Mouse (Mus musculus): ENCODE results near the gene Nol10.
"Not testable (repeated sequence)": the region's sequence is repeated elsewhere in the genome, so short reads cannot be mapped to it uniquely, and the experiment has no call there.

Nol10 gene

GRCm38 (mm10) chr12:17411797-17412526 is 63.7 kb downstream of the Nol10 start:
- DNase-seq, result no peak

- DNase-seq, result no peak
These were observed 66.5 kb downstream of the Nol10 start for GRCm38 (mm10) chr12:17414734-17415133.

GRCm38 (mm10) chr12:17420168-17420810 is 72.0 kb downstream of the Nol10 start:
- no peak for DNase-seq

- DNase-seq, result no peak
These were observed 77.3 kb downstream of the Nol10 start for GRCm38 (mm10) chr12:17425254-17426169.

- DNase-seq, result peak; percentile 34
These were observed 78.5 kb downstream of the Nol10 start for GRCm38 (mm10) chr12:17426735-17427134.

GRCm38 (mm10) chr12:17430578-17430977 is 82.3 kb downstream of the Nol10 start:
- no peak for DNase-seq

- no peak for DNase-seq
These were observed 82.9 kb downstream of the Nol10 start for GRCm38 (mm10) chr12:17431166-17431565.

GRCm38 (mm10) chr12:17431812-17432332 is 83.6 kb downstream of the Nol10 start:
- no peak for DNase-seq

GRCm38 (mm10) chr12:17433712-17434111 is 85.5 kb downstream of the Nol10 start:
- no peak for DNase-seq

GRCm38 (mm10) chr12:17436471-17436870 is 88.2 kb downstream of the Nol10 start:
- peak; percentile 72 for DNase-seq

- DNase-seq, result no peak
These were observed 92.0 kb downstream of the Nol10 start for GRCm38 (mm10) chr12:17440251-17440651.

GRCm38 (mm10) chr12:17441495-17441894 is 93.2 kb downstream of the Nol10 start:
- DNase-seq, result no peak

- no peak for DNase-seq
These were observed 96.1 kb downstream of the Nol10 start for GRCm38 (mm10) chr12:17444406-17444805.

GRCm38 (mm10) chr12:17445251-17445650 is 97.0 kb downstream of the Nol10 start:
- no peak for DNase-seq

- DNase-seq, result no peak
These were observed 100.5 kb downstream of the Nol10 start for GRCm38 (mm10) chr12:17448781-17449180.

GRCm38 (mm10) chr12:17449661-17450091 is 101.4 kb downstream of the Nol10 start:
- no peak for DNase-seq

- DNase-seq, result no peak
These were observed 102.2 kb downstream of the Nol10 start for GRCm38 (mm10) chr12:17450503-17450902.

GRCm38 (mm10) chr12:17450908-17451307 is 102.7 kb downstream of the Nol10 start:
- no peak for DNase-seq

GRCm38 (mm10) chr12:17452273-17452672 is 104.0 kb downstream of the Nol10 start:
- no peak for DNase-seq

GRCm38 (mm10) chr12:17453918-17454317 is 105.7 kb downstream of the Nol10 start:
- no peak for DNase-seq

GRCm38 (mm10) chr12:17455096-17455495 is 106.8 kb downstream of the Nol10 start:
- no peak for DNase-seq

- DNase-seq, result not testable (repeated sequence)
These were observed 111.0 kb downstream of the Nol10 start for GRCm38 (mm10) chr12:17459223-17459622.

- DNase-seq, result no peak
These were observed 115.4 kb downstream of the Nol10 start for GRCm38 (mm10) chr12:17463706-17464105.

Measured in layer of hippocampus, adult 9-11 months (tissue).